Mouse (Mus musculus) testis, postnatal 10 days (tissue): ENCODE measurements around the gene Dync1li1.
A peak's percentile ranks its signal among the peaks of the same experiment; 100 is the strongest.
"Not testable (repeated sequence)": the region's sequence is repeated elsewhere in the genome, so short reads cannot be mapped to it uniquely, and the experiment has no call there.

ENCODE experiments used
- DNase-seq: peaks from one replicate; pipeline ENCODE4 v3.0.0; 2021; ENCODE audit warnings: low spot score

Dync1li1 gene

GRCm38 (mm10) chr9:114673626-114674025 lies 15.0 kb upstream of the Dync1li1 start:
- DNase-seq: no peak

GRCm38 (mm10) chr9:114678576-114678975 lies 10.0 kb upstream of the Dync1li1 start:
- no peak for DNase-seq

- DNase-seq: no peak
Measured at GRCm38 (mm10) chr9:114679944-114680343, 8.6 kb upstream of the Dync1li1 start.

GRCm38 (mm10) chr9:114680531-114680930 lies 8.1 kb upstream of the Dync1li1 start:
- no peak for DNase-seq

- DNase-seq: no peak
Measured at GRCm38 (mm10) chr9:114682193-114682592, 6.4 kb upstream of the Dync1li1 start.

- no peak for DNase-seq
Measured at GRCm38 (mm10) chr9:114686245-114686644, 2.3 kb upstream of the Dync1li1 start.

GRCm38 (mm10) chr9:114687639-114688038 lies 951 bp upstream of the Dync1li1 start:
- DNase-seq: no peak

- DNase-seq: peak; percentile 74
Measured at GRCm38 (mm10) chr9:114688953-114689407, 390 bp downstream of the Dync1li1 start.

GRCm38 (mm10) chr9:114690119-114690601 lies 1.6 kb downstream of the Dync1li1 start:
- no peak for DNase-seq

- no peak for DNase-seq
Measured at GRCm38 (mm10) chr9:114691112-114691511, 2.5 kb downstream of the Dync1li1 start.

- not testable (repeated sequence) for DNase-seq
Measured at GRCm38 (mm10) chr9:114695662-114696061, 7.1 kb downstream of the Dync1li1 start.

GRCm38 (mm10) chr9:114697072-114697471 lies 8.5 kb downstream of the Dync1li1 start:
- DNase-seq: no peak

- no peak for DNase-seq
Measured at GRCm38 (mm10) chr9:114697926-114698325, 9.3 kb downstream of the Dync1li1 start.

- DNase-seq: no peak
Measured at GRCm38 (mm10) chr9:114699262-114699661, 10.7 kb downstream of the Dync1li1 start.

GRCm38 (mm10) chr9:114699882-114700665 lies 11.5 kb downstream of the Dync1li1 start:
- DNase-seq: no peak

GRCm38 (mm10) chr9:114701031-114701430 lies 12.4 kb downstream of the Dync1li1 start:
- DNase-seq: no peak

GRCm38 (mm10) chr9:114701921-114702320 lies 13.3 kb downstream of the Dync1li1 start:
- DNase-seq: no peak

GRCm38 (mm10) chr9:114707805-114708204 lies 19.2 kb downstream of the Dync1li1 start:
- DNase-seq: no peak

GRCm38 (mm10) chr9:114710345-114710744 lies 21.8 kb downstream of the Dync1li1 start:
- DNase-seq: no peak

- no peak for DNase-seq
Measured at GRCm38 (mm10) chr9:114713481-114713880, 24.9 kb downstream of the Dync1li1 start.

GRCm38 (mm10) chr9:114716677-114717331 lies 28.2 kb downstream of the Dync1li1 start:
- no peak for DNase-seq

GRCm38 (mm10) chr9:114727315-114727714 lies 38.7 kb downstream of the Dync1li1 start:
- no peak for DNase-seq

- not testable (repeated sequence) for DNase-seq
Measured at GRCm38 (mm10) chr9:114728432-114728831, 39.8 kb downstream of the Dync1li1 start.
